Mouse (Mus musculus): Measurements from ENCODE around the gene Ptgis.

- TF ChIP-seq CTCF (IDR thresholded peaks at IDR 0.05; ENCODE audit: extremely low read depth, insufficient read length, insufficient replicate concordance, low read depth, low read length) (no peak), POLR2A (IDR thresholded peaks at IDR 0.05; ENCODE audit: low read depth, low read length) (no peak)
Measured at GRCm38 (mm10) chr2:167224194-167224593, 16.2 kb downstream of the Ptgis start.
